Mouse (Mus musculus) activated CD4-positive, CD25-positive, alpha-beta regulatory T cell (primary cell): ENCODE data around the gene Morc2b. TPM values are rescaled to one million over a fixed set of nuclear protein-coding genes. Genes with fewer than 3 reads are reported as not detected.

Experiments
- polyA plus RNA-seq, 2 experiments: library from polyadenylated mRNA; unstranded; fragments of 100-300 nt; shearing (Covaris generic); gene quantifications; one replicate each; pipeline ENCODE4 v1.2.1; 2017

Morc2b gene
- not detected for polyA plus RNA-seq

DNA sequence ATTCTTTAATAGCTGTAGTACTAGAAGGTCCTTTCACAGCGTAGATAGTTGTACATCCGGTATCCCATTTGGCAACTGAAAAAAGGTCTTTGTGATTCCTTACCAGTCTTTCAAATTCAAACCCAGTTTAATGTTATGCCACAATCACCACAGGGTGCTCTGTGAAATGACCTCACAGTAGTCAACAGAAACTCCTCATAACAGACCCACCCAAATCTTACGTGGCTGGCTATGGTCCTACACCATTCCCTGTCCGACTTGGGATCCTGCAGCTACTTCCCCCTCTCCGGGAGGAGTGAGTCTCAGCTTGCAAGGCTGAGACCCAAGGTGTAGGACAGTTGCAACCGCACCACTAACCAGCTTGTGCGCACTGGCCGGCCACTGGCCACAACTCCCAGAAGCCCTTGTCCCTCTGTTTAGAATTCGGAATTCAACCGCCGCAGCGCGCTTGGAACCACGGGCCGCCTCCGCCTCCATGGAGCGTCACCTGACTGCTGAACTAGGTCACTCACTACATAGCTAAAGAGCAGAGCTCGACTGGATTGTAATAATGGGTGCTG lies at the start of gene Morc2b:
TSS of gene Morc2b (minus strand) at position 423 of the 560 bp plus-strand sequence.

DNA sequence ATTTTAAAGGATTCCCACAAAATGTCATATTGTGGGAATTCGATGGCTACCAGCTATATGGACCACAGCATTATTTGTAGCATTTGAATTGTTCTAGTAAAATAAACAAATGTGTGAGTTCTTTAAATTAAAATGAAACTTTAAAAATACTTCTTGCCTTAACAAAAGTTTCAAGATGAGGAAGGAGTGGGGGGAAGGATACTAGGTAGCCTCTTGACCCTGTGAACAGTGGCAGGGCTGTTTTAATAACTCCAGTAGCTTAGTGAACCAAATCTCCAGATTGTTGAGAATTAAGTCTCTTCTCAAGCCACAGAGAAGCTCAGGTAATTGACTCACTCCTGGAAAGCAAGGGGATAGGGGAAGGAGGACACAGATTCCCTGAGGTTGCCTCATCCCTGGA lies 28.7 kb upstream of the Morc2b start, which contains the start of gene Olfr55:
TSS of gene Olfr55 (plus strand) at position 301 of the 400 bp plus-strand sequence.

DNA sequence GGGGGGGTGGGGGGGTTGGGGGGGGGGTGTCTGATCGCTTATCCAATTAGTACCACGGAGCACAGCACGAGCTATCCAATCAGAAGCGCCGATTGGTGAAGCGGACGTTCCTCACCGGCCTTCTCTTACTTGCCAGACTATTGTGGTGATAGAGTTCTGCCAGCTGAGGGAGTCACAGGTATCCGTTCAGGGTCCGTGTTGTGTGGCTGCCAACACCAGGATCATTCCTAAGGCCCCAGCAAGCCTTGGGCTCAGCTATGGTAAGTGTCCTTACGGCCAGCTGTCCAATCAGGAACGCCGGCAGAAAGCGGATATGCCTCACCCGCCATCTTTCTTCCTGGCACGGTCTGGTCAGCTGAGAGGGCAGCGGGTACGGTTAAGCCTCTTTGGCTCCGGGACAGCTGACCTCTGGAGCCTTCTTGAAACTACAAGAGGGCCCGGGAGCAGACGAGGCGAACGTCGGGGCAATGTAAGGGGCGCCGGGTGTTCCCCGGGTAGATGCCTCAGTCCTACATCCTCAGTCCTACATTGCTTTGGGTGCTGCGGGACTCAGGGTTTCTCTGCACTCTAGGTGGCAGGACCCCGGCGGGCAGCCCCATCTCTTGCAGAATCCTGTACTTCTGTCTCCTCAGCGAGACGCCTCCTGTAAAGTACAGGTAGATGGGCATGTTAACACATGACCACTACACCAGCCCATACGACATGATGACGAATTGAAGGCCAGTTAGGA lies 50.1 kb downstream of the Morc2b start, which contains the start of gene Zfp563:
TSS of gene Zfp563 (plus strand) at position 91 of the 730 bp plus-strand sequence.

DNA sequence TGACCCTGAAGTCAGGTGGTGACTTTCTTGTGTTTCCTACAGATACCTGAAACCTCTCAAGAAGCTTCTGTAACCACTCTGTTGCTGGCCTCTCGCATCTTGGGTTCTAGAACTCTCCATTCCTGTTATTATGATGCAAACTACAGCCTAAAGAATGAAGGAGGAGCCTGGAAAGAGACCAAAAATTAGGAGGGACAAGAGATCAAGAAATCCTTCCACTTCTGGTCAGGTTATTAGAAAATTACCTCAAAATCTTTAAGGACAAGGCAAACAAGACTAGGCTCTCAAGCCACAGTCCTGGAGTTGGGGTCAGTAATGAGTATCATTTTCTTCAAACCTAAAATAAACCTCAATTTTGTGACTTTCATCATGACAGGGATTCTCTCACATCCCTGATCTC lies 71.5 kb downstream of the Morc2b start, which contains the start of gene 4921501E09Rik:
TSS of gene 4921501E09Rik (minus strand) at position 101 of the 400 bp plus-strand sequence.

Other genes with a start within 250 kb of the Morc2b start
- 10 to 100 TPM in 1 of 2 experiments, 1 to 10 TPM in 1; 4.5 to 11.1 TPM for gene Zfp870, start 248.0 kb downstream of the Morc2b start, polyA plus RNA-seq
- gene Cyp4f14, start 222.3 kb downstream of the Morc2b start, polyA plus RNA-seq, result not detected
- gene Cyp4f13, start 192.3 kb downstream of the Morc2b start, polyA plus RNA-seq, result 10 to 100 TPM; 19.3 to 31.7 TPM
- 10 to 100 TPM; 21.0 to 21.3 TPM for gene Zfp472, start 173.9 kb downstream of the Morc2b start, polyA plus RNA-seq
- gene Zfp952, start 146.6 kb downstream of the Morc2b start, polyA plus RNA-seq, result 10 to 100 TPM; 15.0 to 15.1 TPM
- gene Zfp763, start 106.3 kb downstream of the Morc2b start, polyA plus RNA-seq, result 1 to 10 TPM; 4.9 to 6.6 TPM
- not detected for gene 4921501E09Rik, start 71.6 kb downstream of the Morc2b start, polyA plus RNA-seq
- gene Zfp563, start 50.4 kb downstream of the Morc2b start, polyA plus RNA-seq, result 1 to 10 TPM; 4.3 to 7.2 TPM
- gene Olfr55, start 28.8 kb upstream of the Morc2b start, polyA plus RNA-seq, result under 1 TPM in 1 of 2 experiments, not detected in 1; 0.05 TPM
- gene Olfr239, start 51.6 kb upstream of the Morc2b start, polyA plus RNA-seq, result not detected
- gene Olfr1564, start 82.0 kb upstream of the Morc2b start, polyA plus RNA-seq, result not detected
- 10 to 100 TPM; 10.2 to 16.2 TPM for gene Zfp955a, start 115.5 kb upstream of the Morc2b start, polyA plus RNA-seq
- under 1 TPM in 1 of 2 experiments, not detected in 1; 0.06 TPM for gene Olfr63, start 125.0 kb upstream of the Morc2b start, polyA plus RNA-seq
- gene Zfp955b, start 149.9 kb upstream of the Morc2b start, polyA plus RNA-seq, result 10 to 100 TPM in 1 of 2 experiments, 1 to 10 TPM in 1; 8.2 to 11.0 TPM
- 1 to 10 TPM; 4.7 to 9.3 TPM for gene Zfp81, start 219.2 kb upstream of the Morc2b start, polyA plus RNA-seq